Mouse (Mus musculus): ENCODE results near the gene Olfml3. TPM values are rescaled to one million over a fixed set of nuclear protein-coding genes. Genes with fewer than 3 reads are reported as not detected.

Gene Olfml3
- polyA plus RNA-seq (2014; fragmentation: Illumina TruSeq; extraction: RNeasy Lipid Tissue Mini Kit (QIAGEN cat#74804); ENCODE audit: low read depth, low replicate concordance): 9.0 TPM

GRCm38 (mm10) chr3:103737778-103738571 lies at the start of gene Olfml3:
TSS of gene Olfml3 (minus strand) at chr3:103738001.

GRCm38 (mm10) chr3:103739329-103739728 lies 1.5 kb upstream of the Olfml3 start, which contains the start of gene Gm10964:
TSS of gene Gm10964 (plus strand) at chr3:103739366.

Other genes starting within 250 kb of the Olfml3 start
- not detected for gene Syt6, start 162.8 kb downstream of the Olfml3 start, polyA plus RNA-seq (2014; fragmentation: Illumina TruSeq; extraction: RNeasy Lipid Tissue Mini Kit (QIAGEN cat#74804); ENCODE audit: low read depth, low replicate concordance)
- not detected for gene Atg4a-ps, start 91.9 kb downstream of the Olfml3 start, polyA plus RNA-seq (2014; fragmentation: Illumina TruSeq; extraction: RNeasy Lipid Tissue Mini Kit (QIAGEN cat#74804); ENCODE audit: low read depth, low replicate concordance)
- not detected for gene Gm10964, start 1.4 kb upstream of the Olfml3 start, polyA plus RNA-seq (2014; fragmentation: Illumina TruSeq; extraction: RNeasy Lipid Tissue Mini Kit (QIAGEN cat#74804); ENCODE audit: low read depth, low replicate concordance)
- 32.5 TPM for gene Hipk1, start 53.6 kb upstream of the Olfml3 start, polyA plus RNA-seq (2014; fragmentation: Illumina TruSeq; extraction: RNeasy Lipid Tissue Mini Kit (QIAGEN cat#74804); ENCODE audit: low read depth, low replicate concordance)
- gene Dclre1b, start 71.4 kb upstream of the Olfml3 start, polyA plus RNA-seq (2014; fragmentation: Illumina TruSeq; extraction: RNeasy Lipid Tissue Mini Kit (QIAGEN cat#74804); ENCODE audit: low read depth, low replicate concordance): 3.5 TPM
- gene Ap4b1, start 71.5 kb upstream of the Olfml3 start, polyA plus RNA-seq (2014; fragmentation: Illumina TruSeq; extraction: RNeasy Lipid Tissue Mini Kit (QIAGEN cat#74804); ENCODE audit: low read depth, low replicate concordance): 18.4 TPM
- gene Gm43064, start 71.6 kb upstream of the Olfml3 start, polyA plus RNA-seq (2014; fragmentation: Illumina TruSeq; extraction: RNeasy Lipid Tissue Mini Kit (QIAGEN cat#74804); ENCODE audit: low read depth, low replicate concordance): not detected
- gene Bcl2l15, start 94.6 kb upstream of the Olfml3 start, polyA plus RNA-seq (2014; fragmentation: Illumina TruSeq; extraction: RNeasy Lipid Tissue Mini Kit (QIAGEN cat#74804); ENCODE audit: low read depth, low replicate concordance): not detected
- gene Ptpn22, start 121.8 kb upstream of the Olfml3 start, polyA plus RNA-seq (2014; fragmentation: Illumina TruSeq; extraction: RNeasy Lipid Tissue Mini Kit (QIAGEN cat#74804); ENCODE audit: low read depth, low replicate concordance): 0.99 TPM
- gene Rsbn1, start 176.1 kb upstream of the Olfml3 start, polyA plus RNA-seq (2014; fragmentation: Illumina TruSeq; extraction: RNeasy Lipid Tissue Mini Kit (QIAGEN cat#74804); ENCODE audit: low read depth, low replicate concordance): 7.3 TPM
- 8.5 TPM for gene Phtf1, start 230.1 kb upstream of the Olfml3 start, polyA plus RNA-seq (2014; fragmentation: Illumina TruSeq; extraction: RNeasy Lipid Tissue Mini Kit (QIAGEN cat#74804); ENCODE audit: low read depth, low replicate concordance)